Mouse (Mus musculus) C2C12 (cell line): Measurements from ENCODE around the gene Nop2.

Experiments used
- CEBPB ChIP-seq: IDR thresholded peaks from one replicate; pipeline ENCODE4 v1.6.1; 2011; ENCODE audit warnings: low read depth, mild to moderate bottlenecking, control low read depth, moderate library complexity
- CTCF ChIP-seq: IDR thresholded peaks from one replicate; pipeline ENCODE4 v1.5.1; 2011; ENCODE audit not compliant: control insufficient read depth, insufficient read depth, insufficient read length
- FOSL1 ChIP-seq: IDR thresholded peaks from one replicate; pipeline ENCODE4 v1.8.0; 2011; ENCODE audit warnings: mild to moderate bottlenecking, low read length; ENCODE audit not compliant: poor library complexity, insufficient read depth, severe bottlenecking
- MYOD1 ChIP-seq: IDR thresholded peaks from one replicate; pipeline ENCODE4 v1.6.1; 2011; ENCODE audit warnings: low read depth; ENCODE audit not compliant: control insufficient read depth, insufficient read length
- USF1 ChIP-seq: IDR thresholded peaks from one replicate; pipeline ENCODE4 v1.6.1; 2011; ENCODE audit warnings: low read depth, mild to moderate bottlenecking, control low read depth, moderate library complexity

DNA sequence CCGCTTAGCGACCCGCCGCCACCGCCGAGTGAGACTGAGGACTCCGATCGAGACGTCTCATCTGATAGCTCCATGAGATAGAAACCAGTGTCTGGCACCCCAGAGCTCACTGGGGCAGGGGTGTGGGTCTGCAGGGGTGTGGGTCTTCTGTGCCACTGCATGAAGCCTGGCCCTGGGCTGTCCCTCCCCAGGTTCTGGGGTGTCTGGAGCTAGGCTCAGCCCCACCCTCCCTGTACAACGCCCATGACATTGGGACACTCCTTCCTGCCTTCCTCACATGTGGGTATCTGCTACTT is 28.8 kb downstream of the Nop2 start:
- TF ChIP-seq CTCF (no peak), USF1 (no peak), CEBPB (no peak), MYOD1 (no peak), FOSL1 (no peak)
